Mouse (Mus musculus): ENCODE data around the gene Cd34. TPM values are rescaled to one million over a fixed set of nuclear protein-coding genes. Genes with fewer than 3 reads are reported as not detected.

The Cd34 gene
- total RNA-seq, 2 experiments from 2014 or later: 24.8 to 27.2 TPM

Other genes starting within 250 kb of the Cd34 start
- gene Cd46, start 153.4 kb downstream of the Cd34 start, total RNA-seq (2021): 1 to 10 TPM; 3.9 to 4.9 TPM
- gene Cr1l, start 192.8 kb downstream of the Cd34 start, total RNA-seq (2021): 10 to 100 TPM; 36.4 to 37.6 TPM
- under 1 TPM; 0.13 to 0.77 TPM for gene Cr2, start 237.9 kb downstream of the Cd34 start, total RNA-seq (2021)